Mouse (Mus musculus): ENCODE data around the gene Ccnf. TPM values are rescaled to one million over a fixed set of nuclear protein-coding genes. Genes with fewer than 3 reads are reported as not detected.

Ccnf gene
- total RNA-seq (2023), result 10 to 100 TPM in 1 of 2 experiments, 1 to 10 TPM in 1; 7.7 to 10.2 TPM

DNA sequence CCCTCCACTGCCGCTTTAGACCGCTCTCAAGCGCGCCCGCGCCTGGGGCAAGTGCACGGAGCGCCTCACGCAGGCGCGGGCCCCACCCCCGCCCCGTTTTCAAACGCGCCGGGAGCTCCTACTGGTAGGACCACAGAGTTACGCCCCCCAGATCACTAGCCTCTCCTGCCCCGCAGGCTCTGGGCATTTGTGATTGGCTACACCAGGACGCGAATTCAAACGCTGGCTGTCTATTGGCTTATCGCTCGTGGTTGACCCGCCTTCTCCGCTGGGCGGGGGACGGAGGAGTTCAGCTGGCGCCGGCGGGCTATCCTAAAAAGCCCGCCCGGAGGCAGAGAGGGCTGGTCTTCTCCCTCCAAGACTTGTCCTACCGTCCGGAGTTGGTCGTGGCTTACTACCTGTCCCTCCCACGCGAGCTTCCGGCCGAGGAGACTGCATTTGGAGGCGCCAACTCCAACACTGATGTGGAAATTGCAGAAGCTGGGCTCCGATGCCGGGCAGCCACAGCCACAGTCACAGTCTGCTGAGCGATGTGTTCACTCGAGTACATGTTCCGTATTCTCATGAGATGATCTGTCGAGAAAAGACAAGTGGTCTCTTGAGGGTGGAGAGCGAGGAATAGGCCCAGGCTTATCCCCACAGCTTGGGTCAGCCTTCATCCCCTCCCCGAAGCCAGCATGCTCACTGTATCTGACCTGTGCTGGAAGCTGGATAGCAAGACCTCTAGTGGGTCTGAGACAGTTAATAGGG is at the start of gene Ccnf:
Ccnf (minus strand) TSS at position 165 of the 750 bp plus-strand sequence.

DNA sequence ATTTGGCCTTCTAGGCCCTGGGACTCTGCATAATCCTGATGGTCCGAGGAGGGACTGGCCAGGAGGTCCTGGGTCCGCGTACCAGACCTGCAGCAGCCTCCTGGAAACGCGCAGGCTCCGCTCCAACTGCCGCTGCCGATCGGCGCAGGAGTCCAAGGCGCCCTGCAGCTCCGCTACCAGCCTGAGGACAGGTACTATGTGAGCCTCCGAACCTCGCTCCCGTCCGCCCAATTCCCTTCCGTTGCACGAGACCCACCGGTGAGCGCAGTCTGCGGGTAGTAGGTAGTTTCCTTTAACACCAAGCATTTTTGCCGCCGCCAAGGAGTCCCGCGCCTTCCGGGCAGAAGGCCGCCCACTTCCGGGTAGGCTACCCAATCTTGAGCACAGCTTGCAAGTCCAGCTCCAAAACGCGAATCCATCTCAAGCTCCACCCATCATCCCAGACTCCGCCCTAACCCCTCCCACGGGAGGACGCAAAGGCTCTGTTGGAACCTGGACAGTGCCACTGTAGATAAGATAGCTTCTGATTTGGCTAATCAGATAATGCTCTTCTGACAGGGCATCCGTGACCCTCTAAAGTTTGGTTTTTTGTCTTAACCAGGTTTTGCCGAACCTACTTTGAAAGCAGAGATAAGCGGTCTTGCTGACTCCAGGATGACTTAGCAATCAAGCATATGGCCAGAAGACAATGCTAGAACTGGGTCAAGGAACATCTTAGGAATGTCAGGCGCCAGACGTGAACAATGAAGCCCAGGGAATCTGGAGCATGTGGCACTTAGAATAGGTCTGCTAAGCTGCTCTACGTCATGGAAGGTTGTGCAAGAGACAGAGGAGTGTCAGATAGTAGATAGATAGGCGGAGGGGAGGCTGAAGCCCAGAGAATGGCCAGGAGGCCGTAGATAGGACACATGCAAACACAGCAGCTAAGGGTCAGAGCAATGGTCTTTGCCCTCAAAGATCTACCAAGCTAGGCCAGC is 30.6 kb downstream of the Ccnf start, which contains the start of gene Tedc2:
Tedc2 (minus strand) TSS at position 417 of the 977 bp plus-strand sequence.

GRCm38 (mm10) chr17:24209043-24209915 is 42.0 kb downstream of the Ccnf start, which contains the start of gene Ntn3:
Ntn3 (minus strand) TSS chr17:24209531.

GRCm38 (mm10) chr17:24205284-24205888 is 45.9 kb downstream of the Ccnf start, which contains the start of gene Tbc1d24:
Tbc1d24 (minus strand) TSS chr17:24205562.

Other genes starting within 250 kb of the Ccnf start
- gene Prss27, start 213.3 kb downstream of the Ccnf start, total RNA-seq (2023), result not detected
- gene Kctd5, start 178.0 kb downstream of the Ccnf start, total RNA-seq (2023), result 10 to 100 TPM; 33.8 to 39.2 TPM
- 100 to 1,000 TPM in 1 of 2 experiments, 10 to 100 TPM in 1; 95.5 to 101 TPM for gene Pdpk1, start 100.6 kb downstream of the Ccnf start, total RNA-seq (2023)
- 10 to 100 TPM; 27.0 to 27.6 TPM for gene Amdhd2, start 87.7 kb downstream of the Ccnf start, total RNA-seq (2023)
- gene Atp6v0c, start 81.8 kb downstream of the Ccnf start, total RNA-seq (2023), result 100 to 1,000 TPM; 144 to 153 TPM
- 1 to 10 TPM; 1.2 to 1.6 TPM for gene Tbc1d24, start 45.9 kb downstream of the Ccnf start, total RNA-seq (2023)
- under 1 TPM; 0.17 to 0.30 TPM for gene Ntn3, start 42.0 kb downstream of the Ccnf start, total RNA-seq (2023)
- 1 to 10 TPM; 7.3 to 8.3 TPM for gene Tedc2, start 30.6 kb downstream of the Ccnf start, total RNA-seq (2023)
- under 1 TPM in 1 of 2 experiments, not detected in 1; 0.23 TPM for gene Abca17, start 99.6 kb upstream of the Ccnf start, total RNA-seq (2023)
- gene Abca3, start 100.5 kb upstream of the Ccnf start, total RNA-seq (2023), result 10 to 100 TPM; 43.3 to 52.2 TPM
- 100 to 1,000 TPM; 153 to 159 TPM for gene Rnps1, start 163.1 kb upstream of the Ccnf start, total RNA-seq (2023)
- gene Eci1, start 175.2 kb upstream of the Ccnf start, total RNA-seq (2023), result 10 to 100 TPM; 17.3 to 17.4 TPM
- 1 to 10 TPM; 5.6 to 6.0 TPM for gene Dnase1l2, start 191.6 kb upstream of the Ccnf start, total RNA-seq (2023)
- 10 to 100 TPM; 64.4 to 88.9 TPM for gene E4f1, start 218.8 kb upstream of the Ccnf start, total RNA-seq (2023)
- gene Pgp, start 218.9 kb upstream of the Ccnf start, total RNA-seq (2023), result 10 to 100 TPM; 15.5 to 17.4 TPM
- gene Bricd5, start 222.4 kb upstream of the Ccnf start, total RNA-seq (2023), result 1 to 10 TPM in 1 of 2 experiments, under 1 TPM in 1; 0.76 to 1.2 TPM
- gene Mlst8, start 227.6 kb upstream of the Ccnf start, total RNA-seq (2023), result 10 to 100 TPM; 27.6 to 29.2 TPM
- not detected for gene Caskin1, start 237.1 kb upstream of the Ccnf start, total RNA-seq (2023)